Mouse (Mus musculus) erythroblast, embryonic 14.5 days (primary cell): ENCODE results near the gene Anp32a.

Experiments used
- GATA1 ChIP-seq: IDR thresholded peaks from 2 replicates; pipeline ENCODE4 v1.6.1; 2012; ENCODE audit warnings: low read length, inconsistent platforms, mixed read lengths
- TAL1 ChIP-seq: IDR thresholded peaks from 3 replicates; pipeline ENCODE4 v1.6.1; 2012; ENCODE audit warnings: low read length, inconsistent platforms, mixed read lengths

DNA sequence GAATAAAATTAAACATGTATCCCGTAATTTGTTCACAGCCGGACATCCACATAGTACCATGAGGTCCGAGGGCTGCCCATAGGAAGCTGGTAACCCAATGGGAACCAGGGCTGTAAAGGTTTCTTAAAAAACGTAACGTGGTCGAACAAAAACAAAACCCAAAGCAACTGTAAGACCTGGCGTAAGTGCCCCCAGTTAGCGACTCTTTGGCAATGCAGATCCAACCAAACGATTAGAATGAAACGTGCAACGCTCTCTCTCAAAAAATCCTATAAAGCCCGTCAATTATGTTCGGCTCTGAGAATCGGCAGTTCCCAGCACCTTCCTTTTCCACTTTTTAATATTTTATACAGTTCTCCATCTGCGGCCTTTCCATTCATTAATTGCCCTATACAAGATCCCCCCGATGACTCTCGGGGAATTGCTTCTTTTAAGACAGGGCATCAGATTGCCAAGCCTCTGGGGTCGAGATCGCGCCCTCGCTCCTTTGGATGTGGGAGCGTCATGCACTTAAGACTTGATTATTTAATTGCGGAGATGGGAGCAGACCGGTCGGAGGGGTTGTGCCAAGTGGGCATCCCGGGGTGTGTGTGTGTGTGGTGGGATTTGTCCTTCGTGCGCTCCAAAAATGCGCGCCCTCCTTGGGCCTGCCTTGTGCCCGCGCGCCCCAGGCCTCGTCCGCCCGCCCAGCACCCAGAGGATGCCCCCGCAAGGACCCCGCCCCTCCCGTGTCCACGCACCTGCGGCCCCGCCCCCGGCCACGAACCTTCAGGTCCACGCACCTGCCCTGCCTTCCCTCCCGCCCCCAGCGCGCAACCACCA is 581 bp upstream of the Anp32a start:
- TF ChIP-seq TAL1 (no peak), GATA1 (no peak)
